Mouse (Mus musculus): ENCODE measurements around the gene Il1rl2. TPM values are rescaled to one million over a fixed set of nuclear protein-coding genes. Genes with fewer than 3 reads are reported as not detected.
A peak's percentile ranks its signal among the peaks of the same experiment; 100 is the strongest.

Gene Il1rl2
- total and polyA plus RNA-seq, 3 experiments, result 0.04 to 0.08 TPM; not detected in 1

GRCm38 (mm10) chr1:40277944-40278343 lies 46.5 kb upstream of the Il1rl2 start:
- Histone ChIP-seq H3K27ac (ENCODE audit: control insufficient read depth, low read depth, low read length) (no peak overlapping the region), H3K36me3 (ENCODE audit: control insufficient read depth in 1 of 2, insufficient read depth in 2 of 2, low read length in 2 of 2) (peaks cover 0 to 3% of the 10 kb centered on the region in 2 experiments; a peak in 2 of 4 replicates), H3K9ac (ENCODE audit: control insufficient read depth, low read depth, low read length, poor library complexity, severe bottlenecking) (no peak overlapping the region), H3K4me1 (ENCODE audit: control insufficient read depth in 1 of 2, insufficient read depth in 2 of 2, low read length in 2 of 2) (peaks cover 0 to 9% of the 10 kb centered on the region in 2 experiments; a peak in 2 of 4 replicates), H3K79me2 (ENCODE audit: control insufficient read depth, insufficient read depth, low read length, poor library complexity) (no peaks in the 10 kb centered on the region), H3K4me3 (ENCODE audit: control insufficient read depth in 1 of 2, insufficient read depth in 1 of 2, low read depth in 2 of 2, low read length in 2 of 2) (no peak overlapping the region), H3K27me3 (ENCODE audit: control insufficient read depth in 1 of 2, insufficient read depth in 2 of 2, low read length in 2 of 2) (no peaks in the 10 kb centered on the region), H3K9me3 (replicated peaks; ENCODE audit: insufficient read depth, low read length) (no peaks in the 10 kb centered on the region)
- TF ChIP-seq RCOR1 (IDR thresholded peaks at IDR 0.05; ENCODE audit: low read depth, low read length), result peak; percentile 56; the same call in 1 of the 2 replicates
- peak; percentile 49; the same call in 1 of the 2 replicates for TF ChIP-seq GATA1 (IDR thresholded peaks at IDR 0.05; ENCODE audit: low read depth, low read length)
- TF ChIP-seq MAX (IDR thresholded peaks at IDR 0.05; ENCODE audit: low read length), result no peak
- peak; percentile 38 to 44; a peak in 2 of 4 replicates for TF ChIP-seq EP300 (IDR thresholded peaks at IDR 0.05; ENCODE audit: low read depth in 1 of 2, low read length in 2 of 2)
- no peak for TF ChIP-seq CHD1 (IDR thresholded peaks at IDR 0.05; ENCODE audit: low read depth, low read length)
- no peak for DNase-seq (ENCODE audit: low read depth, low spot score)

GRCm38 (mm10) chr1:40278720-40279119 lies 45.7 kb upstream of the Il1rl2 start:
- TF ChIP-seq ZNF384 (IDR thresholded peaks at IDR 0.05; ENCODE audit: low read depth, low read length), result no peak
- TF ChIP-seq JUND (IDR thresholded peaks at IDR 0.05; ENCODE audit: low read depth, low read length), result no peak
- TF ChIP-seq USF1 (IDR thresholded peaks at IDR 0.05; ENCODE audit: low read depth, low read length), result no peak
- TF ChIP-seq MXI1 (IDR thresholded peaks at IDR 0.05; ENCODE audit: low read depth, low read length), result no peak
- no peak for TF ChIP-seq NRF1 (IDR thresholded peaks at IDR 0.05; ENCODE audit: insufficient read depth, low read depth, low read length, poor library complexity, severe bottlenecking)
- no peak for TF ChIP-seq CHD1 (IDR thresholded peaks at IDR 0.05; ENCODE audit: low read depth, low read length)
- TF ChIP-seq GABPA (IDR thresholded peaks at IDR 0.05; ENCODE audit: low read depth, low read length), result no peak
- no peak for DNase-seq (ENCODE audit: low read depth, low spot score)
- H3K27me3 ChIP-seq (ENCODE audit: control insufficient read depth in 1 of 2, insufficient read depth in 2 of 2, low read length in 2 of 2), result no peaks in the 10 kb centered on the region

GRCm38 (mm10) chr1:40279182-40279743 lies 45.1 kb upstream of the Il1rl2 start:
- no peak for DNase-seq (ENCODE audit: low read depth, low spot score)
- no peak for TF ChIP-seq POLR2AphosphoS5 (IDR thresholded peaks at IDR 0.05; ENCODE audit: borderline replicate concordance, low read depth, low read length)

More at GRCm38 (mm10) chr1:40278720-40279119, 45.7 kb upstream of the Il1rl2 start:
- Histone ChIP-seq H3K4me3 (ENCODE audit: control insufficient read depth in 1 of 2, insufficient read depth in 1 of 2, low read depth in 2 of 2, low read length in 2 of 2) (no peak overlapping the region), H3K36me3 (ENCODE audit: control insufficient read depth in 1 of 2, insufficient read depth in 2 of 2, low read length in 2 of 2) (peaks cover 0 to 3% of the 10 kb centered on the region in 2 experiments; a peak in 2 of 4 replicates), H3K27ac (ENCODE audit: control insufficient read depth, low read depth, low read length) (no peak overlapping the region), H3K9me3 (replicated peaks; ENCODE audit: insufficient read depth, low read length) (no peaks in the 10 kb centered on the region), H3K79me2 (ENCODE audit: control insufficient read depth, insufficient read depth, low read length, poor library complexity) (no peaks in the 10 kb centered on the region), H3K9ac (ENCODE audit: control insufficient read depth, low read depth, low read length, poor library complexity, severe bottlenecking) (no peak overlapping the region), H3K4me1 (ENCODE audit: control insufficient read depth in 1 of 2, insufficient read depth in 2 of 2, low read length in 2 of 2) (peaks cover 0 to 9% of the 10 kb centered on the region in 2 experiments; a peak in 2 of 4 replicates)

More at GRCm38 (mm10) chr1:40279182-40279743, 45.1 kb upstream of the Il1rl2 start:
- Histone ChIP-seq H3K36me3 (ENCODE audit: control insufficient read depth in 1 of 2, insufficient read depth in 2 of 2, low read length in 2 of 2) (peaks cover 0 to 3% of the 10 kb centered on the region in 2 experiments; a peak in 2 of 4 replicates), H3K9ac (ENCODE audit: control insufficient read depth, low read depth, low read length, poor library complexity, severe bottlenecking) (no peak overlapping the region), H3K9me3 (replicated peaks; ENCODE audit: insufficient read depth, low read length) (no peaks in the 10 kb centered on the region), H3K4me3 (ENCODE audit: control insufficient read depth in 1 of 2, insufficient read depth in 1 of 2, low read depth in 2 of 2, low read length in 2 of 2) (no peak overlapping the region), H3K27me3 (ENCODE audit: control insufficient read depth in 1 of 2, insufficient read depth in 2 of 2, low read length in 2 of 2) (no peaks in the 10 kb centered on the region), H3K79me2 (ENCODE audit: control insufficient read depth, insufficient read depth, low read length, poor library complexity) (no peaks in the 10 kb centered on the region), H3K27ac (ENCODE audit: control insufficient read depth, low read depth, low read length) (no peak overlapping the region), H3K4me1 (ENCODE audit: control insufficient read depth in 1 of 2, insufficient read depth in 2 of 2, low read length in 2 of 2) (peaks cover 0 to 9% of the 10 kb centered on the region in 2 experiments; a peak in 2 of 4 replicates)

Measured in MEL (cell line).